Mouse (Mus musculus): ENCODE results near the gene Lama2. TPM values are rescaled to one million over a fixed set of nuclear protein-coding genes. Genes with fewer than 3 reads are reported as not detected.
"Not testable (repeated sequence)": the region's sequence is repeated elsewhere in the genome, so short reads cannot be mapped to it uniquely, and the experiment has no call there.

Lama2 gene
- polyA plus RNA-seq, 1 experiment: 7.6 TPM

DNA sequence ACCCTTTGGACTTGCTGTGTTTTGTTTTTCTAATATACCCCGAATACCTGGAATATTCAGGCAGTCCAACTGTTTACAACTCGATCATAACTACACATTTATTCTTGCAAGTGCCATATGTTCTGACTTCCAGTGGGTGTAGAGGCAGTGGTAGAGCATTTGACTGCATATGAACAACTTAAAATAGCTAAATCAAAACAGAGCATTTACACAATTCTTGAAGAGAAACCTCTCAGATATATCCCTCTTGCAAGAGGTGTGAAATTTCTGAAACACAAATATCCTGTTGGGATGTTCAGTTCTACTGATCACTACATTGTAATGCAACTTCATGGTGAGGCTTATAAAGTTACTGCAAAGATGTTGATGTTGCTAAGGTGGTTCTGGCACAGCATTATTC, 572.4 kb downstream of the Lama2 start:
- H3K4me3 ChIP-seq (ENCODE audit: insufficient read depth, low read depth, low read length): no peak overlapping the region
- H3K27ac ChIP-seq (replicated peaks; ENCODE audit: low read depth, low read length): no peak overlapping the region
- no peaks in the 10 kb centered on the region for H3K4me1 ChIP-seq (ENCODE audit: control insufficient read depth, insufficient read depth, insufficient read length, low read length)

- no peak overlapping the region for H3K4me3 ChIP-seq (ENCODE audit: insufficient read depth, low read depth, low read length)
- no peaks in the 10 kb centered on the region for H3K4me1 ChIP-seq (ENCODE audit: control insufficient read depth, insufficient read depth, insufficient read length, low read length)
- H3K27ac ChIP-seq (replicated peaks; ENCODE audit: low read depth, low read length): no peak overlapping the region
These were observed 577.7 kb downstream of the Lama2 start for GRCm38 (mm10) chr10:27041812-27042211.

DNA sequence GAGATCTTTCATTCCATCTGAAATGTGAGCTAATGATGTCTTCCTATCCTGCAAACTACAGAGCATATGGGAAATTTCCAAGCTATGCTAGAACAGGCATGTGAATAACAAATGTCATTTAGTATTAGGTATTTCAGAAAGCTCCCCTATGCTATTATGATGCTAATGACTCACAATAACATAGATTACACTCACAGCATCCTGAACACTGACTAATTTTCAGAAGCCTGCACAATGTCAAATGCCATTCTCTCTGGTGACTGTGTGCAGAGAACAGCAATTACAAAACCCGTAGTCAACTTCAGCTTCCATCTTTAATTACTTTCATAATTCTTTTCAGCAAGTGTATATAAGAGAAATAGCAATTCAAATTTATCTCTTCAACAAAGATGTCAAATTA, 596.9 kb downstream of the Lama2 start:
- Histone ChIP-seq H3K4me3 (ENCODE audit: insufficient read depth, low read depth, low read length) (no peak overlapping the region), H3K27ac (replicated peaks; ENCODE audit: low read depth, low read length) (no peak overlapping the region), H3K4me1 (ENCODE audit: control insufficient read depth, insufficient read depth, insufficient read length, low read length) (no peaks in the 10 kb centered on the region)

GRCm38 (mm10) chr10:27012804-27013365, 606.7 kb downstream of the Lama2 start:
- H3K4me3 ChIP-seq (ENCODE audit: insufficient read depth, low read depth, low read length): no peak overlapping the region
- no peaks in the 10 kb centered on the region for H3K4me1 ChIP-seq (ENCODE audit: control insufficient read depth, insufficient read depth, insufficient read length, low read length)
- H3K27ac ChIP-seq (replicated peaks; ENCODE audit: low read depth, low read length): no peak overlapping the region

- H3K4me3 ChIP-seq (ENCODE audit: insufficient read depth, low read depth, low read length): no peak overlapping the region
- H3K27ac ChIP-seq (replicated peaks; ENCODE audit: low read depth, low read length): no peak overlapping the region
- H3K4me1 ChIP-seq (ENCODE audit: control insufficient read depth, insufficient read depth, insufficient read length, low read length): peaks cover 3% of the 10 kb centered on the region; the same call in 1 of the 2 replicates
These were observed 612.2 kb downstream of the Lama2 start for GRCm38 (mm10) chr10:27007364-27007763.

DNA sequence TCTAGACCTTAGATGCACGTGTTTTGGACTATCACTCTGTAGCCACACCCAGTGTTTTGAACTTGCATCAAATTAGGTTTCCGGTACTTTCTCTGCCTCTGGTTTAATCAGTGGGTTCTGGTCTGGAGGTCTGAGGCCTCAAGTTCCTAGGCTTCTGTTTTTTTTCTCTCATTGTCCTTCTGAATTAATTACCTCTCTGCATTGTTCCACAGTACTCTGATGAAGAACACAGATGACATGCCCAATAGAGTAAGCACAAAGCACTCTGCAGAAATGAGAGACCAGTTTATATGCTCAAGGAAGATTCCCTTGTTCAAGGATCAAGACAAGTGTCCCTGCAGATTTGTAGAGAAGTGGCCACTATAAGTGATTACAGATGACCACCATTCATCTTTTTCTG, 613.8 kb downstream of the Lama2 start:
- Histone ChIP-seq H3K27ac (replicated peaks; ENCODE audit: low read depth, low read length) (no peak overlapping the region), H3K4me3 (ENCODE audit: insufficient read depth, low read depth, low read length) (no peak overlapping the region), H3K4me1 (ENCODE audit: control insufficient read depth, insufficient read depth, insufficient read length, low read length) (peaks cover 3% of the 10 kb centered on the region; the same call in 1 of the 2 replicates)

- Histone ChIP-seq H3K4me3 (ENCODE audit: insufficient read depth, low read depth, low read length) (no peak overlapping the region), H3K27ac (replicated peaks; ENCODE audit: low read depth, low read length) (no peak overlapping the region), H3K4me1 (ENCODE audit: control insufficient read depth, insufficient read depth, insufficient read length, low read length) (peaks cover 3% of the 10 kb centered on the region; the same call in 1 of the 2 replicates)
These were observed 617.9 kb downstream of the Lama2 start for GRCm38 (mm10) chr10:27001554-27002178.

- H3K4me3 ChIP-seq (ENCODE audit: insufficient read depth, low read depth, low read length): no peak overlapping the region
- no peaks in the 10 kb centered on the region for H3K4me1 ChIP-seq (ENCODE audit: control insufficient read depth, insufficient read depth, insufficient read length, low read length)
- H3K27ac ChIP-seq (replicated peaks; ENCODE audit: low read depth, low read length): no peak overlapping the region
These were observed 622.9 kb downstream of the Lama2 start for GRCm38 (mm10) chr10:26996684-26997083.

DNA sequence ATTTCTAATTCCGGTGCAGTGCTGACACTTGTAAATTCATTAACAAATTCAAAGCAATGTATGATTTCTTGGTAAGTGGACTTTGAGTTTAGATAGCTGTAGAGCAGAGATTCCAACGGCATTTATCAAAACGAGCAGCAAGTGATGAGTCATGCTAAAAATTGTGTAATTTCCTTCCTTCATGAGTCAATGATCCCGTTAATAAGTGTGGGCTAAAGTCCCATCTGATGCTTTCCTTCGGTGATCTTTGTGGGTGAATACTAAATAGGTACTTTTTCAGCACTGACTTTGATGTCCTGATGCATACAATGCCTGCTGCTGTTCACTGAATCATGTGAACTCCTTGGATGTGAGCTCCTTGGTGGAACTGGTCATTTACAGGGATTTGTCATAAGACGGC, 623.6 kb downstream of the Lama2 start:
- H3K27ac ChIP-seq (replicated peaks; ENCODE audit: low read depth, low read length): no peak overlapping the region
- H3K4me3 ChIP-seq (ENCODE audit: insufficient read depth, low read depth, low read length): no peak overlapping the region
- H3K4me1 ChIP-seq (ENCODE audit: control insufficient read depth, insufficient read depth, insufficient read length, low read length): no peaks in the 10 kb centered on the region

DNA sequence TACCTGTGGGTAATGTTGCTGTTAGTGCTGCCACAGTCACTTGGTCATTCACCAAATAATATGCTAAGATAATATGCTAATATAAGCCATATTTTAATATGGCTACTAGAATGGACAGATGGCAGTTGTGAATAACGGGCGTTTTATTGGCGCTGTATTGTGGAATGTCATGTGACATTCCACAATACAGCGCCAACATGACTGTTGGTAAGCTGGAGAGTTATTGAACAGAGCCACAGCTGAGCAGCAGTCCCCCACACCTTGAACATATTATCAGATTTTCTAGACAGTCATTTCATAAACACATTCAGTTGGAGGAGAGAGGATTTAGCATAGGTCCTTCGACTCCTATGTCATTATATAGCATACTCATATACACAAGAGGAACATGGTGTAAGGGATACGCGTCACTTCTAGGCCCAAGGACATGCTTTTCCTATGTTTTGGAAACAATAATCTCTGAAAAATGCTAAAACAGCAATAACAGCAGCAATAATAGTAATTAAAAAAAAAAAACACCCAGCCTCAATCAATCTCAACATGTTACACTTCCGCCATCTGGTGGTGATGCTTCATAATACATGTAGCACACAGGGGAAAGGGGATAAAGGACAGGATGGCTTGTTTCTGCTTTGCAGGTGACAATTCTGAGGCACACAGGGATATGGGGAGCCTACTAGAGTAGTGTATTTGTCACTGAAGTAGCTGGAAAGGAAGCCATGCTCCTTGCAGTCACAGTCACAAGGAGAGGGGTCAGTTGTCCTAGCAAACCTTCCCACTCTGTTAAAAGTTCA, 624.2 kb downstream of the Lama2 start:
- no peak overlapping the region for H3K4me3 ChIP-seq (ENCODE audit: insufficient read depth, low read depth, low read length)
- H3K27ac ChIP-seq (replicated peaks; ENCODE audit: low read depth, low read length): no peak overlapping the region
- H3K4me1 ChIP-seq (ENCODE audit: control insufficient read depth, insufficient read depth, insufficient read length, low read length): no peaks in the 10 kb centered on the region

DNA sequence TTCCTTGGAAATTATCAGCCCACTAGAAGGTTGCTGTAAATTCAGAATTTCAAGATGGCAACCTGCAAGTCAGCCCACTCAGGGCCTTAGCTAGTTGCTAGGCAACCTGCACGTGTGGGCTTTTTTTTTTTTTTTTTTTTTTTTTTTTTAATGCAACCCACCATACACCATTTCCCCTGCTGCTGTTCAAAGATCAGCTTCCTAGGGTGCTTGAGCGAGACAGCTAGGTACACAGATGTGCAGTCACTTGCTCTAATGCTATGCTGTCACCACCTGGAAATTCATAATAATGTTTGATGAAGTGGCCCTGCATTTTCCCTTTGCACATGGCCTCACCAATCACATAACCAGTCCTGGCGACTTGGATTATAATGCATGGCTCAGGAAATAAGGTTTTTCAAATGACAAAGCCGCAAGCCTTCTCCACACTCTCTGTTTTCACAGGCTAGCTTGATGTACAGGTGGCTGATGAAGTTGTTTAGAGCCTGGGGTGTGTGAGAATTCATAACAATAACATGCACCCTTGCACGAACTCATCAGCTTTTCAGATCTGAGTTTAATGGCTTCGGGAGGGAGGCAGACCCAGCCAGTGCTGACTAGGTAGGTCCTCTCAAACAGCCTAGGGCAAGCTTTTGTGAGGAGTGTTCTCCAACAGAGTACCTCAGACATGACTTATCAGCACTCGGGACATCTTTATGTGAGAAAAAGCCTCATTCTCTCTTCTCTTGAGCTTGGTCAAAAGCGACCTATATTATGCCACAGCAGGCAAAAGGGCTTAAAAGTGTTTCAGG, 625.4 kb downstream of the Lama2 start:
- Histone ChIP-seq H3K4me1 (ENCODE audit: control insufficient read depth, insufficient read depth, insufficient read length, low read length) (no peaks in the 10 kb centered on the region), H3K4me3 (ENCODE audit: insufficient read depth, low read depth, low read length) (no peak overlapping the region), H3K27ac (replicated peaks; ENCODE audit: low read depth, low read length) (no peak overlapping the region)

DNA sequence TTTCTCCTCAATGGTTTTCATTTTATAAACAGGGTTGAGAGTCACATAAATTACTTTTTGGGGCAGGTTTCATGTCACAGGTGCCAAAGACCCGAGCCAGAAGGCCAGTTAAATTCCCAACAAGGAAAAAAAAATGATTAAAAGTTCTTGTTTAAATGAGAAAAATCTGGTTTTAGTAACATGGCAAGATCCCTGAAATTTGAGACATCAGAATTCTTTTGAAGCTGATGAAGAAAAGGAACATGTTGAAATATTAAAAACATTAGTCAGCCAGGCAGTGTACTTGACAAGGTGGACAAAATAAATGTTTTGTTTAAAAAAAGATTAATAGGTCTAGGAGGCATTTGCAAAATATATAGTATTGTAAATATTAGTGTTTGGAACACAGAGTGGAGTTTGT, 634.1 kb downstream of the Lama2 start:
- Histone ChIP-seq H3K4me1 (ENCODE audit: control insufficient read depth, insufficient read depth, insufficient read length, low read length) (no peaks in the 10 kb centered on the region), H3K4me3 (ENCODE audit: insufficient read depth, low read depth, low read length) (no peak overlapping the region), H3K27ac (replicated peaks; ENCODE audit: low read depth, low read length) (no peak overlapping the region)

GRCm38 (mm10) chr10:26984082-26984481, 635.5 kb downstream of the Lama2 start:
- H3K27ac ChIP-seq (replicated peaks; ENCODE audit: low read depth, low read length); H3K4me1 ChIP-seq (ENCODE audit: control insufficient read depth, insufficient read depth, insufficient read length, low read length); H3K4me3 ChIP-seq (ENCODE audit: insufficient read depth, low read depth, low read length): not testable (repeated sequence)

DNA sequence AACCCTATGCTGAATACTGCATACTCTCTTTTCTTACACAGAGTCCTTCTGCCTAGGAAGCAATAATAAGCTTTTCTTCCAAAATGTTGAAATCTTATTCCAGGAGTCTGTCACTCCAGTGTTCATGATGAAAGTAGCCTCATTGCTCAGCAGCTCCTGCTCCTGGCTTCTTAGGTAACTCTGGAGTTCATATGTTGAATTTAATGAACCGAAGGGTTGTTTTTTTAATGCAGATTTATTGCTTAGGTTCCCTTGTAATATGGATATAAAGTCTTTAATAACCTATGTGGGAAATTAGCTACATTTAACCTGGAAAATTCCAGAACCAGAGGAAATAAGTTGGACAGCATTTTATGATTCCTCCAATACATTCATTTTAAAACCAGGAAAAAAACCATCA, 636.0 kb downstream of the Lama2 start:
- no peak overlapping the region for H3K4me3 ChIP-seq (ENCODE audit: insufficient read depth, low read depth, low read length)
- H3K4me1 ChIP-seq (ENCODE audit: control insufficient read depth, insufficient read depth, insufficient read length, low read length): no peaks in the 10 kb centered on the region
- H3K27ac ChIP-seq (replicated peaks; ENCODE audit: low read depth, low read length): no peak overlapping the region

DNA sequence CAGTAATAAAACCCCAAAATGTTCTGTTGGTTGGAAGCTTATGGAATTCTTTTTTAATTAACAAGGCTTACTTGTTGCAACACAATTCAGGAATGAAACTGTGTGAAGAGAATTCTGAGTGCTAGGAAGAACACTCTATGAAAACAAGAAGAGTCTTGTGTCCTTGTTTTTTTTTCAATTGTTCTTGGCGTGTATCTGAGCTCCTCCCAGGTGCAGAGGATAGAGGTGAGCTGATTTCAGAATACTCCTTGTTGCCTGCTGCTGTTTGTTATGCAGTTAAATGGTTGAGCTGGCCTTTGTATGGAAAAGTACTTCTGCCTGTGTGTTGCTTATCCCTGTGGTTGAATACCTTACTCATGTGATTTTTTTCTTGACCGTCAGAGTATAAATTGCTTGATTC, 636.9 kb downstream of the Lama2 start:
- no peak overlapping the region for H3K4me3 ChIP-seq (ENCODE audit: insufficient read depth, low read depth, low read length)
- H3K27ac ChIP-seq (replicated peaks; ENCODE audit: low read depth, low read length): no peak overlapping the region
- no peaks in the 10 kb centered on the region for H3K4me1 ChIP-seq (ENCODE audit: control insufficient read depth, insufficient read depth, insufficient read length, low read length)
